Mouse (Mus musculus) heart, postnatal 0 days (tissue): Measurements from ENCODE around the gene Foxp1. TPM values are rescaled to one million over a fixed set of nuclear protein-coding genes. Genes with fewer than 3 reads are reported as not detected.

ENCODE experiments used
- ATAC-seq: fragments of 200-750 bp; cut with Nextera tagmentation; 2 replicates; pipeline ENCODE4 v1.8.0; 2017; ENCODE audit warnings: low read depth, moderate number of reproducible peaks, moderate library complexity; ENCODE audit not compliant: insufficient read depth
- DNase-seq: peaks from one replicate; pipeline ENCODE4 v3.0.0-alpha.2; 2016; ENCODE audit warnings: low spot score
- H3K27ac ChIP-seq: fragments of 300-500 bp; sonication (generic); 2 replicates; pipeline ENCODE4 v1.5.1; 2014; ENCODE audit warnings: low read depth, mild to moderate bottlenecking
- H3K27me3 ChIP-seq: fragments of 300-500 bp; sonication (generic); 2 replicates; pipeline ENCODE4 v1.6.1; 2014; ENCODE audit warnings: low read length, mixed read lengths; ENCODE audit not compliant: control insufficient read depth, insufficient read depth
- H3K36me3 ChIP-seq: fragments of 300-500 bp; sonication (generic); replicated peaks from 2 replicates; pipeline ENCODE4 v1.6.1; 2014; ENCODE audit warnings: low read length, mixed read lengths; ENCODE audit not compliant: control insufficient read depth, insufficient read depth
- H3K4me1 ChIP-seq: fragments of 300-500 bp; sonication (generic); 2 replicates; pipeline ENCODE4 v1.6.1; 2014; ENCODE audit warnings: antibody characterized with exemption; ENCODE audit not compliant: control insufficient read depth, insufficient read depth
- H3K4me2 ChIP-seq: fragments of 300-500 bp; sonication (generic); 2 replicates; pipeline ENCODE4 v1.6.1; 2014; ENCODE audit warnings: low read depth, mild to moderate bottlenecking, low read length, moderate library complexity
- H3K4me3 ChIP-seq: fragments of 300-500 bp; sonication (generic); 2 replicates; pipeline ENCODE4 v1.5.1; 2014; ENCODE audit warnings: low read depth, low read length
- H3K9ac ChIP-seq: fragments of 300-500 bp; sonication (generic); replicated peaks from 2 replicates; pipeline ENCODE4 v1.6.1; 2014; ENCODE audit warnings: low read depth, low read length, mixed read lengths
- H3K9me3 ChIP-seq: fragments of 300-500 bp; sonication (generic); replicated peaks from 2 replicates; pipeline ENCODE4 v1.6.1; 2016; ENCODE audit warnings: low read length; ENCODE audit not compliant: control insufficient read depth
- CTCF ChIP-seq: IDR thresholded peaks from 2 replicates; pipeline ENCODE4 v1.5.1; 2016; ENCODE audit warnings: antibody characterized with exemption, control low read depth, low read depth
- EP300 ChIP-seq: IDR thresholded peaks from 2 replicates; pipeline ENCODE4 v1.6.1; 2016; ENCODE audit warnings: antibody characterized with exemption, low read depth
- WGBS: fragments of 180-500 bp; shearing (Covaris S2); extraction: QIAGEN DNeasy Blood & Tissue Kit; methylation state at CpG from one replicate; pipeline ENCODE4 v1.1.7; 2014; 5-methylcytosine and 5-hydroxymethylcytosine counted together
- polyA plus RNA-seq: library from polyadenylated mRNA; unstranded; fragments of >200 nt; fragmentation: Nextera tagmentation; extraction: Ambion mirVana; gene quantifications from 2 replicates; pipeline ENCODE4 v1.2.1, GENCODE M21; 2015
- total RNA-seq: library from RNA; depleted of rRNA; stranded (reverse); fragments of >200 nt; gene quantifications from 2 replicates; pipeline ENCODE4 v1.2.3, GENCODE M21; 2014; ENCODE audit warnings: low replicate concordance

The Foxp1 gene
- total and polyA plus RNA-seq, 2 experiments from 2014 or later = 40.7 to 88.1 TPM

DNA sequence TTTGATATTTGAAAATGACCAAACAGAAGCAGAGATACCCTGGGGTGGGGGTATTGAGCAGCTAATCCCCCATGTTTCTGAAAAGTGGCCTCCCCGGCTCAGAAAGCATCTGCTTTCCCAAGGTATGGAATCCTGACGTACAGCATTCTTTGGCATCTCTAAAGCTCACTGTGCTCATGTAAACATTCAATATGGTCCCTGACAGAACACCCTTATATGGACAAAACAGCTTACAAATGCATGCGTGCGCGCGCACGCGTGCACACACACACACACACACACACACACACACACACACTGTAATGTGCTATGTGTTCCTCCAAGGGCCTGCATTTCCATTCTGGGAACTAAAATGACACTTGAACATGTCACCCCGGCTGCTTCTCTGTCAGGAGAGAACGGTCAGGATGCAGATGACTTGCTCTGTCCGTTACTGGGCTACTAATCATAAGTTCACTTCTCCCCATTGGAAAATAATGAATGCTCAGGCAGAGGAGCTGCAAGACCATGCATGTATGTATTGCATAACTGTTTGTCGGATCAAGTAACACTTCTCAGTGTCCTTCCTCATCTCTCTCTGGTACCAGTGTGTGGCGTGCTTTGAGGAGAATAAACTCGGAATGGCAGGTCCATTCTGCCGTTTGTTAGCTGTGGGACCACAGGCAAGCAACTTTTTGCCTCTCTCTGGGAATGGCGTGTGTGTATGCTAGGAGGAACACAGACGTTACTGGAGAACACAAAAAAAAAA lies 15.8 kb upstream of the Foxp1 start:
- ATAC-seq (no peak), DNase-seq (no peak)
- no peaks in the 10 kb centered on the region for H3K27me3 ChIP-seq
- WGBS = 75% methylated on average over 17 of the region's 17 CpGs
- H3K9ac ChIP-seq = no peak overlapping the region
- H3K4me1 ChIP-seq = no peaks in the 10 kb centered on the region
- H3K4me2 ChIP-seq = no peak overlapping the region
- no peak for TF ChIP-seq EP300
- TF ChIP-seq CTCF = no peak
- no peaks in the 10 kb centered on the region for H3K9me3 ChIP-seq
- no peaks in the 10 kb centered on the region for H3K36me3 ChIP-seq
- no peak overlapping the region for H3K27ac ChIP-seq
- H3K4me3 ChIP-seq = no peak overlapping the region

- no peak overlapping the region for H3K9ac ChIP-seq
- no peaks in the 10 kb centered on the region for H3K27me3 ChIP-seq
- H3K4me1 ChIP-seq = no peaks in the 10 kb centered on the region; the same call in 1 of the 2 replicates
- DNase-seq (no peak), ATAC-seq (no peak)
- H3K4me3 ChIP-seq = no peak overlapping the region
- WGBS = 57% methylated on average over 5 of the region's 5 CpGs
- no peaks in the 10 kb centered on the region for H3K36me3 ChIP-seq
- H3K9me3 ChIP-seq = no peaks in the 10 kb centered on the region
- no peak overlapping the region for H3K27ac ChIP-seq
- TF ChIP-seq EP300 (no peak), CTCF (no peak)
- no peak overlapping the region for H3K4me2 ChIP-seq
Observed at GRCm38 (mm10) chr6:99534211-99534745, 11.8 kb upstream of the Foxp1 start.

GRCm38 (mm10) chr6:99532458-99532857 lies 9.9 kb upstream of the Foxp1 start:
- Histone ChIP-seq H3K4me1 (no peaks in the 10 kb centered on the region; the same call in 1 of the 2 replicates), H3K27ac (no peak overlapping the region), H3K9me3 (peaks cover 3% of the 10 kb centered on the region; the same call in 1 of the 2 replicates), H3K36me3 (no peaks in the 10 kb centered on the region), H3K9ac (no peak overlapping the region), H3K4me3 (no peak overlapping the region), H3K4me2 (no peak overlapping the region), H3K27me3 (no peaks in the 10 kb centered on the region)
- no peak for DNase-seq
- WGBS = 71% methylated on average over 4 of the region's 4 CpGs
- TF ChIP-seq EP300 (no peak), CTCF (no peak)
- no peak for ATAC-seq

- ATAC-seq (no peak), DNase-seq (no peak)
- Histone ChIP-seq H3K9ac (no peak overlapping the region), H3K4me2 (no peak overlapping the region), H3K4me1 (no peaks in the 10 kb centered on the region; the same call in 1 of the 2 replicates), H3K4me3 (no peak overlapping the region), H3K27ac (no peak overlapping the region), H3K27me3 (no peaks in the 10 kb centered on the region), H3K36me3 (no peaks in the 10 kb centered on the region; the same call in 1 of the 2 replicates), H3K9me3 (peaks cover 6% of the 10 kb centered on the region; the same call in 1 of the 2 replicates)
- no peak for TF ChIP-seq CTCF
- TF ChIP-seq EP300 = no peak
- WGBS = 63% methylated on average over 2 of the region's 2 CpGs
Observed at GRCm38 (mm10) chr6:99528972-99529371, 6.5 kb upstream of the Foxp1 start.

- no peak for ATAC-seq
- Histone ChIP-seq H3K9me3 (peaks cover 6% of the 10 kb centered on the region; the same call in 1 of the 2 replicates), H3K9ac (no peak overlapping the region), H3K27ac (no peak overlapping the region), H3K4me2 (no peak overlapping the region), H3K27me3 (no peaks in the 10 kb centered on the region), H3K4me3 (no peak overlapping the region), H3K36me3 (no peaks in the 10 kb centered on the region; the same call in 1 of the 2 replicates), H3K4me1 (no peaks in the 10 kb centered on the region; the same call in 1 of the 2 replicates)
- TF ChIP-seq EP300 (no peak), CTCF (no peak)
- DNase-seq = no peak
- 87% methylated on average over 6 of the region's 6 CpGs for WGBS
Observed at GRCm38 (mm10) chr6:99527457-99528105, 5.1 kb upstream of the Foxp1 start.
